Mouse (Mus musculus) forelimb bud, embryonic 11.5 days (tissue): ENCODE measurements around the gene Rasd1.

ENCODE experiments used
- DNase-seq: peaks from one replicate; pipeline ENCODE4 v3.0.0-alpha.2; 2012; ENCODE audit warnings: low read depth, low spot score

The Rasd1 gene

DNA sequence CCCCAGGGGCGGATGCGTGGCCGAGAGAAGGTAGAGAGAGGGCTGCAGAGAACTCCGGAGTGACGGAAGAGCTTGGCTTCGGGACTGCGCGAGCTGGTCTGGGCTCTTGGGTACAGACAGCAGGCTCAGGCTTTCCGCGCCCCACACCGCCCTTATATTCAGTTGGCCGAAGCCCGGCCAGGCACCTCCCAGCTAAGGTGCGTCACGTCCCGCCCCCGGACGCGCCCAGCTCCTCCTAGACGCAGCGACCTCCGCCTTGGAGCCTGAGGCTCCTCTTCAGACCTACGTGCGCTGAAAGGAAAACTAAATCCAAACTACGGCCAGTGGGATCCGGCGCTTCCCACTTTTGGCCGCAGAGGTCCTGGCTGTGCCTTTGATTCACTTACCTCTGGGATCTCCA is at the start of gene Rasd1:
TSS of gene Rasd1 (minus strand) at position 127 of the 400 bp plus-strand sequence.
- DNase-seq = peak; percentile 72

DNA sequence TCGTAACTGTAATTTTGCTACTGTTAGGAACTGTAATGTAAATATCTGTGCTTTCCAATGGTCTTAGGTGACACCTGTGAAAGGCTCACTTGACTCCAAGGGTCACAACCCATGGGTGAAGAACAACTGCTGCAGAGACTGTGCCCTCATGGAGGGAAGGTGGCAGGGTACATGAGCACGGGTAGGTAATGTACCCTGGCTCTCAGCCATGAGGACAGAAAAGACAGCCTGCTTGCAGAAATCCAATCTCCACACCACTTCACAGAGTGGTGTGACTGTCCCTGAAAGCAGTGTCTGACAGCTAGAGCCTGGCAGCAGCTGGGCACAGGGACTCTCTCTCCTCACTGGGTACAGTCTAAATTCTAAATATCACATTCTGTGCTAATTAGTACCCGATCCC is 46.8 kb upstream of the Rasd1 start:
- DNase-seq = no peak

DNA sequence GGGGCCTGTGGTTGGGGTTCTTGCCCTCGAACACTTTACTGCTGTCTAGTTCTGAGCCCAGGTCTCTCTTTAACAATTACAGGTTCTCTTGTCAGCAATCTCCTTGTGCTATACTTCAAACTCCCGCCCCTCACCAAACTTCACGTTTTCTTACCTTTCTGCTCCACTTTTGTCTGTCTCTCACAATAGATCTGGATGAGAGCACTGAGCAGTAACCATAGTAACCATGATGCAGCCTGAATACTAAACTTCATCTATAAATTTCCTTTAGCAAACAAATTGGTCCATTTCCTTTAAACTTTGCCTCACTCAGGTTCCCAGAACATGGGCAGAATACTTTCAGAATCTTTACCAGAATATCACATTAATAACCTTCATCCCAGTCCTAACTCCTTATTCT is 44.7 kb upstream of the Rasd1 start:
- DNase-seq = no peak

DNA sequence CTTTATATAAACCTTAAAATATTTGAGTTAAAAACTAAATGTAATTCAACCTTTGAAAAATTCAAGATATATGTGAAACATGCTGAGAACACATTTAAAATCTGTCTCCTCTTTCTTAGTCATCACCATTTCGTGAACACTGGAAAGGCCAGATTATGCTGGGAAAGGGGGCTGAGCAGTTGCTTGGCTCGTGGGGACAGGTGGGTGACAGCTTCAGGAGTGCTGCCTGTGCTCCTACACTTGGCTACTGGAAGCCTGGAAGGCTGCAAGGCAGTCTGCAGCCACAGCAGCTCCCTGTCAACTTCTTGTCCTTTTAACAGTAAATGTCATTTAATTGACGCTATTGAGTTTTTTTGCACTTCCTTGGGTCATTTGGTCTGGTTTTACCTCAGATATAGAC is 41.1 kb upstream of the Rasd1 start:
- no peak for DNase-seq

DNA sequence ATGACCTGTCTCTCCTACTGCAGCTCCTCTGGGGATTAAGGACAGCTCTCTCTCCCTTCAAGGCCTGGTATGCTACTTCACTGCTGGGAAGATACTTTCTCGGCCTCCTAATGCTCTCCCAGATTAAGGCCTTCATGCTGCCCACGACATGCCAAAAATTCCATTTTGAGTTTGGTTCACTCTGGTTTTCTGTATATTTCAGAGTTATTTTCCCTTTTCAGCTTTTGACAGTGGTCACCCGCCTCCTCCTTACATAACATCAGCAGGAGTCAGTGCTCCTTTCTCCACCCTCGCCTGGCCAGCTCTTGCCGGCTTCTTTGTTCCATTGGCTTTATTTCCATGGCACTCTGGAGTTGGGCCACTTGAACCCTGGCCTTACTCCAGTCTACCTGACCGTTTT is 40.0 kb upstream of the Rasd1 start:
- no peak for DNase-seq

DNA sequence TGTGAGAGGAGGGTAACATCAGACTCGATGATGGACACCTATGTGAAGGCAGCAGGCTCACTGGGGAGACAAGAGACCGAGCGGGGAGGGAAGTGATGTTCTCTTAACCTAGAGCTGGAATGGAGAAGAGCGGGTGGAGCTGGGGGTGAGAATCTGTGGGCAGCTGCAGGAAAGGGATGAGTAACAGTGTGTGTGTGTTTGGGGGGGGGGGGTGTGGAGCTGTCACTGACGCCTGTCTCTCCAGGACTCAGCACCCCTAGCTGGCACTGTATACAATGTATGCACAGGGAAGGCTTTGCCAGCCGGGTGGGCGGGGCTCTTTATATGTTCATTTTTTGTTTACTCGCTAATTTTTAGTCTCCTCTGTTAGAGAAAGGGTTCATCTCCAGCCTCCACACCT is 39.1 kb upstream of the Rasd1 start:
- no peak for DNase-seq

DNA sequence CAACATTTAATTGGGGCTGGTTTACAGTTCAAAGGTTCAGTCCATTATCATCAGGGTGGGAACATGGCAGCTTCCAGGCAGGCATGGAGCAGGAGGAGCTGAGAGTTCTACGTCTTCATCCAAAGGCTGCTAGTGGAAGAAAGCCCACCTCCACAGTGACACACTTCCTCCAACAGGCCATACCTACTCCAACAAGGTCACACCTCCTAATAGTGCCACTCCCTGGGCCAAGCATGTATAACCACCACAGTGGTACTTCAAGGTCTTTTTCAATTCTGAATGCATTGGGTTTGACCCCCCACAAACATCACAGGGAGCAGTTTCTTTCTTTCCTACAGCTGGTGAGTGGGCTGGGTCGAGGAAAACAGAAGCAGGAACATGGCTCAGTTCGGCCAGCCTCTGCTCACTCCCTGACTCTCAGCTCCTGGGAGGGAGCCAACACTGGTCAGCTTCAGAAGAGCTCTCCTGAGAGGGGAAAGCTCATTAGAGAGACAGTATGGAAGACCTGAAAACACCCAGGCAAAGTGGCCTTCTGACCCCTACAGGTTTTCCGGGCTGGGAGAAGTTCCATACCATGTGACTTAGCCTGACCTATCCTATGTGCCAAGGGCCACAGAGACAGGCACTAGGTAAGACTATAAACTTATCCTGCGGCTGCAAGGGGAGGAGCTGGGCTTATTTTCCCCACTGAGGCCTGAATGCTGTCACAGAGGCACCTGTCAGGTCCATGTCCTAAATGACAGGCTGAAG is 36.7 kb upstream of the Rasd1 start:
- DNase-seq = no peak

DNA sequence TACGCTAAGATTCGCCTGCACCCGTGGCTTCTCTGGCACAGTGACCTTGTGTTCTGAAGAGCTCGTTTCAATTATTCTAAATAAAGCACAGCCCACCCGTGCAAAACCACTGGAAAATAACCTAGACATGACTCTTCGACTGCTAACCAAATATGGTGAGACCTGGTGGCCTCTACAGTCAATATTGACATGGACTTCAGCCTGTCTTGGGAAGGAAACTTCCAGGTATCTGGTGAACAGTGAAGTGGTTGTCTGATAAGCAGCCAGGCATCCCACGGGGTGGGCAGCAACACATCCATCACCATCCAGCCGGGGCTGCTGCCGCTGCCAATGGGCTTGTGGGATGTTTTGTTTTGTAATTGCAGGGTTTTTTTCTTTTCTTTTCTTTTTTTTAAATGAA is 29.6 kb upstream of the Rasd1 start:
- no peak for DNase-seq

DNA sequence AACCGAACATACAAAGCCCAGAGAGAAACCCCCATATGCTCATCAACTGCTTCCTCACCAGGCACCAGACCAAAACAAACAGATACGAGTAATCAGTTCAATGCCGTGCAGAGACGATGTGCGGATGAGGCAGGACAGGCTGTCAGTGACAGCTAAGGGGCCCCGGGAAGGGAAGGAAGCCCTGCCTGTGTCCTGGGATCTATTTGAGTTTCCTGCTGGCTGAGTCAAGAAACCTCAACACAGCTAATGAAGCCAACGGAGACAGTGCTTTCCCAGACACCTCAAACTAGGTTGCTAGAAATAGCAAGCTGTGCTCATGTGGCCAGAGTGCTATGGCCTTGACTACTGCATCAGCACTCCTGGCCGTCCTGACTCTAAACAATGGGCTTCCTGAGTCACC is 26.6 kb upstream of the Rasd1 start:
- DNase-seq = no peak

DNA sequence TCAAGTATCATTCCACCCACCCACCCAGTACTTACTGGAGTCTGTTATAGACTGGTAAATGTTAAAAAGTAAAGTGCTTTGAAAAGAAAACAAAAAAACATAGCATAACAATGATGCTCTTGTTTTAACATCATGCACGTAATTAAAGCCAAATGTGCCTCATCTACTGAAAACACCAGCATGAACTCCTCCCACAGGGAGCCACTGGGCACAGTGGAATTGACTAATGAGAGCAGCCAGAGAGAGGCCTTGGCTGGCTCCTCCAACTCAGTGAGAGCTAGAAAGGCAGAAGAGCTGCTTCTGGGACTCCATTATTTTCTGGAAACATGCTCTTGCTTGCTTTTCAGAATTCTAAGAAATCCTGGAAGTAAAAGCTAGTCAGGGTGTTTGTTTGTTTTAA is 24.7 kb upstream of the Rasd1 start:
- peak; percentile 58 for DNase-seq

DNA sequence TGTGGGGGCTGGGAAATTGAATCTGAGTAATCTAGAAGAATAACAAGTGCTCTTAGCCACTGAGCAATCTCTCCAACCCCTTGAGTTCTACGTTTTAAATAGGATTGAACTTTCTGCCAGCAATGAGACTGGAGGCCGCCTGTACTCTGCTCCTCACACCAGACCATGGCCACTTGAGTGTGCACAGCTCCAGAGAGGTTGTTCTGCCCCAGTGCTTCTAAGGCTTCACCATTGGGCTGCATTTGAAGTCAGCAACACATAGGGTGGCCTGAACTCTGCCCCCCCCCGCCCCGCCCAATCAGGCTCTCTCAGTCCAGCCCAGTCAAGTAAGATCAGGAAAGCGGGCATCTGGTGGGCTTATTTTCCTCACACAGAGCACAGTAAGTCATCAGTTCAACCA is 13.1 kb upstream of the Rasd1 start:
- no peak for DNase-seq

DNA sequence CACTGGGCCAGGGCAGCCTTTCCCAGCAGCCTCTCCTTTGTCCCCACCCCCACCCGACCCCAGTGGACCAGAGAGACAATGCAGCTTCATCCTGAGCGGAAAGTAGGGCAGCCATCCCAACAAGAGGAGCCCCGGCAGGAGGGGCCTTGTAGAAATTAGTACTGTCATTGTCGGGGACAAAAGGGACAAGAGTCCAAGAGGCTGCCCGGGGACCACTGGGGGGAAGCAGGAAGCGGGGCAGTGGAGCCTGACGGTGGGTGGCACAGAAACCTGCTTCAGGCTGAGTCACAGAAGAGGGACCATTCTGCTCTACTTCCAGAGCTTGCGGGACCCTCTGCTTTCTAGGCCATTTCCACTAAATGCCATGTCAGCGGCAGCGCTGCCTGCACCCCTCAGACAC is 10.5 kb upstream of the Rasd1 start:
- DNase-seq = no peak

DNA sequence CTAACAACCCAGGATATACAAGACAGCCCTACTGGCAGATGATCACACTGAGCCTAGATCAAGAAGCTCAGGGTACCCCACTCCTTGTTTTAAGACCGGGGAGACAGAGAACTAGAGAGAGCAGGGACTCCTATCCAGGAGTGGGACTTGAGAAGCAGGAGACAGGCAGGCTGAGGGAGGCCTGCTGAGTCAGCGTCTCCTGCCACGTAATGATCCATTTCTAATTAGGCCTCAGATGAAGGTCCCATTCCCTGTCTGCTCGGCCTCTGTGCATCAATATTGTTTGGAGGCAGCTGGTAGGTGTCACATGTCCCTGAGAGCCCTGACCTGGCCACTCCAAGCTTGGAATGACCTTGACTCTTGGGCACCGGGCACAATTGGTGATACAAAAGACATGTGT is 8.6 kb upstream of the Rasd1 start:
- DNase-seq = no peak

DNA sequence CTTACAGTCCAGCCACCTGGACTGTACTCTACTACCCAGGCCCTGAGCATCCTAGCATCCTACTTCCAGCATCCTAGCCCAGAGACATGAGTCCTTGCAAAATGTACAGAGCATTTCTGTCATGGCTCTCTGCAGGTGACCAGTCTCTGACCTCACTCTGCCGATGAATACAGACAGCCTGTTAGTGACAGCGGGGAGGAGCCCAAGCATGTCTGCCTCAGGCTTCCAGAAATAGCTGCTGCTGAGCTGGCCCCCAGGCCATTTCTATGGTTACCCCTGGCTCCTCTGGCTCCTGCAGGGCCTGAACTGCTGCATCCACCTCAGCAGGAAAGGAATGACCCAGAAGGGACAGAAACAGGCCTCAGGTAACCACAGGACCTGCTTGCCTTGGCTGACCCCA is 6.9 kb upstream of the Rasd1 start:
- no peak for DNase-seq

DNA sequence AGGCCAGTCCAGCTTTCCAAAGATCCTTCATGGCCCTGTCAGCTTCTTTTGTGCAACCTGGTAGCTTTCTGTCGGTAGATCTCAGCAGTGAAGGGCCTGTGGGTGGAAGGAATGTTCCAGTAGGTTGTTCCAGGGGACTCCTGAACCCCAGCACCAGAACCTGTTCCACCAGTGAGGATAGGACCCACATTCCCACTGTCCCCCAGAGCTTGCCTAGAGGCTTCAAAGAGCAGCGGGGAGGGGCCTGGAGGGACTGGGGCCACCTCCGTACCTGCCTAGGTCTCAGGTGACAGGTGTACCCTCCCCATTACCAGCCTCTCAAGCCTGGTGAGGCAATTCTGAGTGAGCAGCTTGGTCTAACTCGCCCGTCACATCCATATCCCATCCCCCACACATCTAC is 6.0 kb upstream of the Rasd1 start:
- no peak for DNase-seq

DNA sequence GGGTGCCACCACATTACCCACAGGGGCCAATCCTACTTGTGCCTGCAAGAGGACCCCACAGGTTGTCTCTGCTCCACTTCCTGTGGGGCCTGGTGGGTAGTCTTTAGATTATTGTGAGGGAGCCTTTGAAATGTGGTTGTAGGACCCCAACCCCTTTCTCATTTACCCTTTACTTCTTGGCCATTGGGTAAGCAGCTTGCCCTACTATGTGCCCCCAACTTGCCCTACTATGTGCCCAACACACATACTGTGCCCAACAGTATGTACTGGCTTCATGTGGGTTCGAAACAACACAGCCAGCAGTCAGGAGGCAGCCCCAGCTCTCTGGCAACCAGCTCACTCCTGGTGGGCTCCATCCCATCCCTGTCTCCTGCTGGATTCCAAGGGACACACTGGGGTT is 3.0 kb upstream of the Rasd1 start:
- DNase-seq = no peak

DNA sequence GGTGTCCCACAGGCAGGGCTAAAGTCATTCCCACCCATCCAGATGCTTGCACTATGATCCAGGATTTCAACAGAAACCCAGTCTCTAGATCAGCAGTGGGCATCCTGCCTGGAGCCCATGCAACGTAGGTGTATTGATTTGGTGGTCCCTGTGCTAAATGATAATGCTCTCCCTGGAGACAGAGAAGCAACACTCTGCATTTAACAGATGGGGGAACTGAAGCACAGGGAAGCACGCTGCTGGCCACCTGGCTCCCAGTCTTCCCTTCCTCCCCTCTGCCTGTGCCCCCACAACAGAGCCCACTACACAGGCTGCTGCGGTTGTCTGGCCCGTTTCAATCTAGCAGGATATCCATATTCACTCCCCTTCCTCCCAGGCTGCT is 1.3 kb upstream of the Rasd1 start:
- DNase-seq = no peak

DNA sequence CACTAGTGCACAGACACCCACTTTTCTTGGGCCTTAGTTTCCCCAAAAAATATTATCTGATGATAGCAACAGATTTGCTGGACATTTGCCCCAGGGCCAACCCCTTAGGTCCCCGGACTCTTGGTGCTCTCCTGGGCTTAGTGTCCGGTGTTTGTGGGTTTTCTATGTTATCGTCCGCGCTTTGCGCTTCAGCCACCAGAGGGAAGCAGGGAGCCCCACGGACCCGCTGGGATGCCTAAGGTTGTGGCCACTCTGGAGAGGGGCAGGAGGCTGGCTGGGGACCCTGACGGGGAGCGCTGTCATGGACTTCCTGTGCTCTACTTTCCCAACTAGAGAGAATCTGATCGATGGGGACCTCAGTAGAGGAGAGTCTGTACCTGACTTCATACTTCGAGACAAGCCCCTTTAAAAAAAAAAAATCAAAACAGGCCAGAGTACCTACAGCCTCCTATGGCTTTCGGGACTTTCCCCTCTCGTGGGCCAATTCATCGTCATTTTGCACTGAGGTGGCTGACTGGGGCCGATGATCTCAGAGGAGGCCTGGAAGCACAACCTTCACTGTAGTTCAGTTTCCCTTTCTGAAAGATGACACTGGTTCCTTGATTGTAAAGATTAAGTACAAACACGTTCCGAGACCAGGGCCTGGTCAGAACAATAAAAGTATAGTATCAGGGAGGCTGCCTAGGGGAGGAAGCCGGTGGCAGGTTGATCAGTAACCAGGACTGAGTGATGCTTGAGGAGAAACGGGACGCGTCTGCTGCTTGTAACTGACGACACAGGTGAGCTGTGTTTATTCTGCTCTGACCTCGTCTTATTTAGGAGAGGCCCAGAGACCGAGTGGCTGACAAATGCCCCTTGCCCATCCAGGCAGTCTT is 720 bp upstream of the Rasd1 start:
- DNase-seq = peak; percentile 79

DNA sequence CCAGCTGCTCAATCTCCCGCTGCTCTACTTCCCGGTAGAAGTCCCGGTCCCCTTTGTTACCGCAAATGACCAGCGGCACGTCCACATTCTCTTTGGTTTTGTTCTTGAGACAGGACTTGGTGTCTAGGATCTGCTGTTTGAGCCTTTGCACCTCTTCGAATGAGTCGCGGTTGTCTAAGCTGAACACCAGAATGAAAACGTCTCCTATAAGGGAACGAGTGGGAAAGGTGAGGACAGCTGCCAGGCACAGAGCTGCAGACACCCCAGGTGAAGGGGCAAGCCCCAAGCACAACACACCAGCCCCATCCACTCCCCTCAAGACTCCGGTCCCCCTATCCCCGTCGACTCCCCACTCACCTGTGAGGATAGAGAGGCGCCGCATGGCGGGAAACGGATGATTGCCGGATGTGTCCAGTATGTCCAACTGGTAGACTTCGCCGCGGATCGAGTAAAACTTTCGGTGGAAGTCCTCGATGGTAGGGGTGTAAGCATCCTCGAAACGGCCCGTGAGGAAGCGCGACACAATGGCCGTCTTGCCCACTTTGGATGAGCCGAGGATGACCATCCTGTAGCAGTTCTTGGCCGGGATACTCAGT is 483 bp downstream of the Rasd1 start:
- peak; percentile 10 for DNase-seq

DNA sequence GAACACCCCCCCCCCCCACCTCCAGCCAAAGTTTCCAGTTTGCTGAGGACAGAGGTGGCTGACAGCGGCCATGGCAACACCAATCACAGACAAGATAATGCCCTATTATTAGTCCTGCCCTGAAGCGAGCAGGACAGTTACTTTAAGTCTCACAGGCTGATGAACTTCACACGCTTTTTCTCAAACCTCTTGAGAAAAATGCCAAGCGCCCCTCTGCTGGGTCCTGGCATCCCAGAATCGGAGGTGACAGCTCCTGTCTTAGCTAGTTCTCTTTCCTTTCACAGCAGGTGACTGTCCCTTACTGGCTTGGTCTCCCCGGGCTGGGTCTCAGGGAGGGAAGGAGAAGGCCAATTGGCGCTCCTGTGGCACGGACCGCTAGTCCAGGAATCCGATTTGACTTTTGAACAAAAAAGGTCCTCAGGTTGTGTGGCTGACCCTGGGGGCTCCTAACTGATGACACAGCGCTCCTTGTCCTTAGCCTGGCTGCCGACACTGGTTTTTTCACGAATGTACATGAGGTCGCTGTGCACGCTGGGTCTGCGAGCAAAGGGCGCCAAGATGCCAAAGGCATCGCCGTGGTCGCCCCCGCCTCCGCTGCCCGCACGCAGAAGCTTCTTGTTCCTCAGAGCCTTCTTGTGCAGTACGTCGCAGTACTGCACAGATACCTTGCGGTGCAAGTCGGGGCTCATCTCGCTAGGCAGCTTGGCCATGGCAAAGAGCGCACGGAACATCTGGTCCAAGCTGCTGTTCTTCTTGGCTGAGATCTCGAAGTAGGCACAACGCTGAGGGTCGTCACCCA is 1.2 kb downstream of the Rasd1 start:
- peak; percentile 31 for DNase-seq

DNA sequence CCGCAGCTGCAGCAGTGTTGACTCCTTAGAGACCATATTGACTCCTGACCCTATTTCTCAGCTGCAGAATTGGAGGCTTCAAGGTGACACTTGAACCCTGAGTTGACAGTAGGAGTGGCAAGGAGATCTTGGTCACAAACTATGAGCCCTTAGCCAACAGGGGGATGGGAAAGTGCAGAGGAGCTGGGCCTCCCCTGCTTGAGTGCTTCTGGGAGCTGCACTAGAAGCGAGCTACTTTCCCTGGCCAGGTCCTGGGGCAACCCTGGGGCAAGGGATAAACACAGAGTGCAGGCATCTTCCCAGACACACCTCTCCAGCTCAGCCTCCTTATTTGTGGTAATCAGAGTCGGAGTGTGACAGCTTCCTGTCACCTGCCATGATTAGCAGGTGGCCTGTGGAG is 2.2 kb downstream of the Rasd1 start:
- no peak for DNase-seq

DNA sequence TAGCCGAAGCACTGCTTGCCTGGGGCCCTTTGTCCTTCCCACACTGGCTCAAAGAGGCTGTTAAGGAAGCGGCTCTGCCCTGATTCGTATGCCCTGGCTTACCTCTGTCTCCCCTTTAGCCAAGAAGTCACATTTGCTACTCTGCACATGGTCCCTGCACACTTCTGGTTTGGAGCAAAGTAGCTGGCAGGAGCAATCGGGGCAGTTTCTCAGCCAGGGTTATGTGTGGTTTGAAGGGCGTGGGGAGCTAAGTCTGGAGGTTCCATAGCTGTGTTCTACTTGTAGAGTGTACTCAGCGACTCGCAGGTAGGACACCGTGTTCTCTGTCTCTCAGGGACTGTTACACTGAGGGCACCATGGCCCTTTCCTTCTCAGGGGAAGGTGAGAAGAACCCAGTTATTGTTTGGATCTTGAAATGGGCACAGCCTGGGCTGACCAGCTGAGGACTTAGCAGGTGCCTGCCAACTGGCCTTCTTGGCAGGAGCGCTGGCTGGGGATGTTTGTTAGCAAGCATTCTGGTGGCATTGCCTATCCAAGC is 3.3 kb downstream of the Rasd1 start:
- no peak for DNase-seq
